Mouse (Mus musculus): Measurements from ENCODE around the gene Exoc3.

DNA sequence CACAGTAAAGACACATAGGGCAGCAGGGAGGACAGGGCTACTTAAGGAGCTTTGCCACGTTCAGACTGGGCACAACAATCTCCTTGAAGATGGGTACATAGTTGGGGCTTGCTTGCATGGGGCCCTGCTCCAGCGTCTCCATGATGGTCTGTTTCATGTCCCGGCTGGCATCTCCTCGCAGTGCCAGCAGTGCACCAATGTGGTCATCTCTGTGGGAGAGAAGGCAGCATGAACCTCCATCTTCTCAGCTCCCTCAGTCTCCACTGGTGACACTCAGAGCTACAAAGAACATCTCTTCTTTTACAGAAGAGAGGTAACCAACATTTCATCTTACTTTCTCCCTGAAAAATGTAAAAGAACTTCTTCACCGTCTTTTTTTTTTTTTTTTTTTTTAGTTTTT is 36.5 kb downstream of the Exoc3 start:
- TF ChIP-seq POLR2A (IDR thresholded peaks at IDR 0.05; ENCODE audit: borderline replicate concordance, insufficient read depth, low read length) = no peak
- no peak for TF ChIP-seq CTCF (IDR thresholded peaks at IDR 0.05; ENCODE audit: borderline replicate concordance, insufficient read depth, low read depth, low read length)
